Mouse (Mus musculus) heart, adult 8-10 months (tissue): ENCODE measurements around the gene Kcnk6. TPM values are rescaled to one million over a fixed set of nuclear protein-coding genes. Genes with fewer than 3 reads are reported as not detected.

Experiments
- DNase-seq: peaks from one replicate; pipeline ENCODE4 v3.0.0; 2022; ENCODE audit warnings: low spot score
- total RNA-seq, 4 experiments: library from RNA; stranded (reverse); gene quantifications; 2 replicates each; pipeline ENCODE4 v1.2.4; 2022

The Kcnk6 gene
- total RNA-seq: 1 to 10 TPM; 1.5 to 2.3 (median 2.0) TPM

DNA sequence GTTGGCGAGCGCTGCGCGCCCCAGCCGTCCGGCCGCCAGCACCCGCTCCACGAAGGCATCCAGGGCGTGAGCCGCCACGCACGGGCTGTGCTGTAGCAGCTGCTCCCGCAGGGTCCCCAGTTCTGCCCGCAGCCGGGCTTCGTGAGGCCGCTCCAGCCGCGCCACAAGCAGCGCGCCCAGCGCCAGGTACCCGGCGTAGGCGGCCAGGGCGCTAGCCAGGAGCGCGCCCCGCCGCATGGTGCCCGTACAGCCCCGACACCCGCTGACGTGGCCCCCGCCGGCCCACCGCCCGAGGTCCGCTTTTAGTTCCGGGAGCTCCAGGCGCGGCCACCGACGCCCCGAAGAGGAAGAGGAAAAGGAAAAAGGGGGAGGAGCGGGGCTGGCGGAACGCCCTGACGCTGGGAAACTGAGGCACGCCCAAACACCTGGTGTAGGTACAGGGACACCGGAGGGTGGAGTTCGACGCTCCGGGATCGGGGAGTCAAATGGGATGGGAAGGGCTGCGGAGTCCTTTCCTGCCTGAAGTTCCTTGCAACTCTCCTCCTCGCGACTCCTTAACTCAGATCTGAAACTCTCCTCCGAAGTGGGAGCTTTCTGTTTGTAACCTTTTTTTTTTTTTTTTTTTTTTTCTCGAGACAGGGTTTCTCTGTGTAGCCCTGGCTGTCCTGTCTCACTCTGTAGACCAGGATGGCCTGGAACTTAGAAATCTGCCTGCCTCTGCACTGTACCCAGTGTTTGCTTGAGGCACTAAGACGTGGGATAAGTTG lies at the start of gene Kcnk6:
Gene Kcnk6, minus strand, starts transcription at position 269 of the 767 bp plus-strand sequence.
- DNase-seq: peak; percentile 79

DNA sequence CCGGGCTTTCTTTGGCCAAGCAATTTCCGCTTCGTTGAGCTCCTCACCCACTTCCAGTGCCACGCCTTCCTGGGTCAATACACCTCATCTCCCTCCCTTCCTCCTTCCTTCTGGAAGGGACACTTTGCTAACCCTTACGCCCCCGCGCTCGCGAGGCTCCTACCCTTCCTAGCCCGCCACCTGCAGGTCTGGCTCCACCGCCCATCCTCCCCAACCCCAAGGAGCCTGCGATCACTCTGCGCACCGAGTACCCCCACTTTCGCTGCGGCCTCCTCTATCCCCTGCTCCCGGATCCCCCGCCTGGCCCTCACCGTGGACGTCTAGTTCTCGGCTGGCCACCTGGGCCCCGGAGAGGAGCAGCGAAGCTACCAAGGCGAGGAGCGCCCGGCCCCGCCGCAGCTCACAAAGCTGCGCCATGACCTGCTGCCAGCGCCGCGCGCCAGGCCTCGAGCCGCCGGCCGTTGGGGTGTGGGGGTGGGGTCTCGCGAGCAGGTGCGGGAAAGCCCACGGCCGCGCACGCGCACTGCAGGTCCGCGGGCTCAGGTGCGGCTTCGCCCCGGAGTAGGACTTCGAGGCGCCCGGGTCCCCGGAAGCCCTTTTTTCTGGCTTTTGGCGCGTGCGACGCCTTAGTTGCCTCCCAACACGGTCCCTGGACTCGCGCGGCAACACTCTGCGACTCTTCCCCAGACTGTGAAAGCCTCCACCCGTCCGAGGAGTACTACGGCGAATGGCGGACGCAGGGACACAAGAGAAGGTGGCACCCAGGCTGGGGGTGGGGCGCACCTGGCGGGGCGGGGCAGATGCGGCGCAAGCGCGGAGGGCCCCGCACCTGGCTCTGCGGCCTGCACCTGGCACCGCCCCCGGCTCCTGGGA lies 49.1 kb upstream of the Kcnk6 start, which contains the start of gene Spint2:
Gene Spint2, minus strand, starts transcription at position 712 of the 873 bp plus-strand sequence.
- no peak for DNase-seq

DNA sequence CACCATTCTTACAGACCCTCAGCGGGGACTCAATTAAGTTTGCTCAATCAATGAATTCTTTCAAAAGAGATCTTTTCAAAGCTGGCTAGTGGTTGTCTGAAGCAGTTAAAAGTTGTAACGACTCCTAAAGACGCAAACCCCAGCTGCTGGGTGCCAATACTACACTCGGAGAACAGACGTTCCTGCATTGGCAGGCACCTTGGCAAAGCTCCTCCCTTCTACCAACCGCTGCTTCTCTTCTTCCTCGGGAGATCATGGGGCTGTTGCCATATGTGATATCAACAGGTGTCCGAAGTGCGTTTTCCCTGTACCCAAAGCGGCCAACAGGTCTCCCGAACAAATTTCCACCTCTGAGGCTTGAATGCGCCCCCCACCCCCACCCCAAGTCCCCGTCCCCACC lies 48.5 kb upstream of the Kcnk6 start:
- no peak for DNase-seq

DNA sequence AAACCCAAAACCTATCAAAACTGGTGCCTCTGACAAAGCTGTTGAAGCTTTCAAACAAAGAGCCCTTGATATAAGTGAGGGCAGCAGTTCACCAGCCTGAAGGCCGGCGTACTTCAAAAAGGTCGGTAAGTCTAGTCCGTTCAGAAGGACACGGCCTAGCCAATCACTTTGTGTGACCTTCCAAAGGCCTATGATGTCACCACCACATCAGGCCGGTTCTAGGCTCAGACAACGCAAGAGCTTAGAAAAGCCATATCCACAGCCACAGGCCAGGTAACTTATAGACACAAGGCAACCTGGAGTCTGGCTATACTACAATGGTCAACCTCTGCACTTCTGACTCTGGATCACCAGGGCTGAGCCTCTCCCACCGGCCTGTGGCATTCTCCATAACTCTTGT lies 47.6 kb upstream of the Kcnk6 start:
- no peak for DNase-seq

- DNase-seq: no peak
Observed at GRCm38 (mm10) chr7:29279261-29279660, 46.9 kb upstream of the Kcnk6 start.

- no peak for DNase-seq
Observed at GRCm38 (mm10) chr7:29277510-29277909, 45.2 kb upstream of the Kcnk6 start.

DNA sequence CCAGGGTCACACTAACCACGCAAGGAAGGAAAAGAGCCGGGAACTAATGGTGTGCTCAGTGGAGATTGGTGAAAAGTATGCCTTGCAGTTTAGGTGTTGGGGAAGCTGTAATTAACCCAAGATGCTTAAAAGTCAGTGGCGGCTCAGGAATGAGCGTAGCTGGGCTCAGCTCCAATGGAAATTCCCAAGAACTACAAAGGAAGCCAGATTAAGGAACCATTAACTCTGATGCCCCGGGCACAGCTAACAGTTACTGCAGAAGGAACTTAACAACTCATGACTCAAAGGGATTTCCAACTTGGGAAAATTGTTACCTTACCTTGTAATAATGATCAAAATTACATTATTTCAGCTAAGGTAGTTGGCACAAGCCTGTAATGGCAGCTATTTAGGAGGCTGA lies 44.4 kb upstream of the Kcnk6 start:
- no peak for DNase-seq

DNA sequence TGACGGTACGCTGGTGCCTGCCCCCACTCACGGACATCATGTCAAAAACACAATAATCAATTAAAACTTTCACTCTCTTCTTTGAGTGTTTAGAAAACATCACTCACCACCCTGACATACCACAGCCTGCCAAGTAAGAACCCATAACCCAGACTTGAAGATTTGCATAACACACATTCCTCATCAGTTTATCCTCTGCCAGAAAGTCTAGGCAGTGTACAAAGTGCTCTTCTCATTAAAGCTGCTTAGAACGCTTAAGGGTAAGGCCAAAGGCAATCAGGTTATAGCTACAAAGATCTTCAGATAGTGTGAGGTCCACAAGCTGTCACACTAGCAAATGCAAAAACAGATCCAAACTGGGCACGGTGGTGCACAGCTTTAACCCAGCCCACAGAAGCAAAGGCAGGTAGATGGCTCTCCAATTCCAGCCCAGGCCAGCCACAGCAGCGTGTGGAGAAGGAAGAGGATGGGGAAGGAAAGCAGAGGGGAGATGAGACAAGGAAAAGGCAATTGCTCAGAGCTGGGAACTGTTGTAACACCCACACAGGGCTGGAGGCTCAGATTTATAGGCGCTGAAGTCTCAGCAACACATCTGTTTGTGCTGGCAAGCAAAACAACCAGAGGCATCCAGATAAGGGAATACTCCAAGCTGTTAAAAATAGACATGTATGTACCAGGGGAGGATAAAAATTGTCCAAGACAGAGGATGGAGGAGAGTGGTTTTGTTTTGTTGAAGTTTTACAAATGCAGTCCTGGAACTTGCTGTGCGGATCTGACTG lies 39.6 kb upstream of the Kcnk6 start:
- DNase-seq: no peak

GRCm38 (mm10) chr7:29270445-29270844 lies 38.1 kb upstream of the Kcnk6 start:
- DNase-seq: no peak

- no peak for DNase-seq
Observed at GRCm38 (mm10) chr7:29266931-29267330, 34.6 kb upstream of the Kcnk6 start.

DNA sequence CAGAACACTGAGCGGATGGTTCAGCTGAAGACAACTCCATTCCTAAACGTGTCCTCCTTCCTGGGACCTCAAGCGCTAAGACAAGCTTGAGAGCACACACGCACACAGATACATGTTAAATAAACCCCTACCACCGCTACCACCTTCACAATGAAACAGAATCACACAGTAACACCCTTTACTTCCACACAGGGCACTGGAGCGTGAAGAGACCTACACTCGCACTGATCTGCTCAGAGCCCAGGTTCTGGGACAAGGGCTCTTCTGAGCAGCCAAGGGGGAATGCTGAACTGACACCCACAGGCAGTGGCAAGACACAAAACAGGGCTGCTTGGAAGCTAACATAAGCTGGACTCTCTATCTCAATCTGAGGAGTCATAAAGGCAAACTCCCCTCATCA lies 33.3 kb upstream of the Kcnk6 start:
- no peak for DNase-seq

DNA sequence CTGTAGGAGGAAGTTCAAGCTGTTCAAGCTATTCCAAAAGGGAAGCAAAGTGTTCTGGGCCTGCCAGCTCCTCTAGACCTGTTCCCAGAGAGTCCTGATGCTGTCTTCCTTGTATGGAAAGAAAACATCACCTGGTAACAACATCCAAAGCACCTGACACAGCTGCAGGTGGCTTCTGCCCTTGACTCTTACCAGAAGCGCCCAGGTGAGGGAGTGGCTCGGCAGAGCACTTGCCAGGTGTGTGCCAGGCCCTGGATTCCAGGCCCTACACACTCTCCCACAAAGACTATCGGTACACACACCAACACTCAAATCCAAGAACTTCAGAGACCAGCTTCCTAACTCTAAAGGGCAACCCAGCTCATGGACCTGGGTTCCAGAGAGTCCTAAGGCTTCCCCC lies 31.5 kb upstream of the Kcnk6 start:
- no peak for DNase-seq

DNA sequence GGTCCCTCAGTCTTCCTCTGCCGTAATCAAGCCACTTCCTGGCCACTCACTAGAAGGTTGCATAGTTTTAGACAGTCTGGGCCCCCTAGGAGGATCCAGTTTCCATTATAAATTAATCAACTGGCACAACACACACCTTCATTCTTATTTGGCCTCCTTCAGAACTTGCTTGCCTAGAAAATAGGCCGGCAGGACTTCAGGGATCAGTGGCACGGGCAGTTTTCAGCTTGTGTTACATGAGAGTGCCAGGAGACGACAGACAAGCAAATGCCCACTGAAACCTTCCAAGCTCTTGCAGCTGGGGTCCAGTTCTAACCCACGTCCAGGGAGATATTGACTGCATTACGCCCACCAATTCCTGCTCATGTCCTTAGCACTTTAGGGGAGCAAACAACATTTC lies 29.8 kb upstream of the Kcnk6 start:
- DNase-seq: no peak

DNA sequence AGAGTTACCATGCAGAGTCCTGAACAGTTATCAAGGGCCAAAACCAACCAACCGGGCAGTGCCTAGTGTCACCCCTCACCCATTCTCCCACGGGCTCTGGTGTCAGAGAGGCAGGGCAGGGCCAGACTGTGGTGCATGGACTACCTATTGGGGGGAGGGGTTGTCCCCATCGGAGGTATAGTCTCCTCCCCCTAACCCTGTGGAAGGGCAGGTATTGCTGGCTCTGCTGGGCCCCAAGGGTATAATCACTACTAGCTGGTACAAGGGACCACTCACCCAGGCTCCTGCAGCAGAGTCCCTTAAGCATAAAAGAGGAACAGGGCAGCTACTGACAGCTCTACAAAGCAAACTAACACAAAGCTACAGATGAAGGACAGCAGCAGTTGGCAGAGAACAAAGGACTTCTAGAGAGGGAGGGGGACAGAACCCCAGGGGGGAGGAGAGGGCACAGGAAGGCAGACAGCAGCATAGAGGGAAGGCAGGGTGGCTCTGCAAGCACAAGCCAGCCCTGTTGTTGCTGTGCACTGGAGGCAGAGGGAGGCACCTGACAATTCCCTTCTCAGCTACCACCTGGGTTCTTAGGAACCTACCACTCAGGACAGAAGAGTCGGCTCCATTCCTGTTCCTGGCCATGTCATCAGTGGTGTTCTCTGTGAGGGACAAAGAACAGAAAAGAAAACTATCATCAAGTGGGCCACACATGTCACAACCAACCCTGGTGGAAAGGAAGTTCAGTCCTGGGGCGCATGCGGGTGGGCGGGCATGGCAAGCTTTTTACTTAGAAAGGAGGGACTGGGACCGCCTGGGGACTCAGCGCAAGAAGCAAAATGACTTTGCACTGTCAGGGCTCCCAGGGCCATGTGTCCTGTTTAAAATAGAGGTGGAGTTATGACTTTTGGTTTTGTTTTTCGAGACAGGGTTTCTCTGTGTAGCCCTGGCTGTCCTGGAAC lies 27.7 kb upstream of the Kcnk6 start:
- DNase-seq: no peak

DNA sequence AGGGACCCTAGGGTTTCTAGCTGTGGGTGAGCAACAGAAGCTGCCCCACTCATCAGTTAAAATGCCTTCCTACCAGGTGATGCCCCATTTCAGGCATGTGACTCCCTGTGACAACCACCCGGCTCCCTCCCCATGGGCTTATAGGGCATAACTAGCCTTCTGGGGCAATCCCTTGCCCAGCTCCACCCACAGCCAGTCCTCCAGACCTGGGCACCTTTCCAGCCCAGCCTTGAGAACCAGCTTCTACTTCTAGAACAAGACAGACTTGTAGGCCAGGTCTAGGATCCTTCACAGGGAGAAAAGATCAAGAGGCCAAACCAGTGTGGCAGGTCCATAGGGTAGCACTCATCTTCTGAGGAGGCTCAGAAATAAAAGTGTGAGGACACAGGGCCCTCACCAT lies 25.1 kb upstream of the Kcnk6 start:
- DNase-seq: no peak

- DNase-seq: no peak
Observed at GRCm38 (mm10) chr7:29255875-29256274, 23.6 kb upstream of the Kcnk6 start.

DNA sequence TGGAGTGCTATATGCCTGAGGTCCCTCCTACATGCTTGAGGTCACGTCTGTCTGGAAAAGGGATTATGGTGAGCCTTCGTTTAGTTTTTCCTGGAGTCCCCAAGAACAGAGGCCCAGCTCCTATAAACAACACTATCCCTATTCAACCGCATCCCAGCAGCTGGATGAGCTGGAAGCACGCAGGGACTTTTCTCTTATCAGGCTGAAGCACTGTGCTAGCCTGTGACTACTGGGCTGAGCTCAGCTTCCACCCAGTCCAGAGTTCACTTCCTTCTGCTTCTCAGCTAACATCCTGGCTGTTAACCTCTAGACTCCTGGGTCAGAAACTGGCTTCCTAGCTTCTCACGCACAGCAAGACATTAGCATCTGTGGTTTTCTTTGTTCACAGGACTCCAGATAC lies 21.5 kb upstream of the Kcnk6 start:
- DNase-seq: peak; percentile 24

DNA sequence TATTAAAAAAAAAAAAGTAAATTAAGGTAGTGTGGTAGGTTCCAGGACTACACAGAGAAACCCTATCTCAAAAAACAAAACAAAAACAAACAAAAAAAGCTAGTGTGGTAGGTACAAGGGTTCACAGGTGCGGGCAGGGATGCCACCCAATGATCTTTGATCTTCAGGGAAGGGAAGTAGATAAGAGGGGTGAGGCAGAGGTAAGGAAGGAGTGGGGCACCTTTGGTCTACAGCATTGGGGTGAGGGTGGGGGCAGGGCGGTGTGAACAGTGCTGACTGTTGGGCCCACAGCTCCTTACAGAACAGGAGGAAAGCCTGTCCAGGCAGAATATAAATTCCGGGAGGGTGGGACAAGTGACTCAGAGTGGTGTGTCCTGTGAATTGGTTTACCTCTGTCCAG lies 18.9 kb upstream of the Kcnk6 start:
- no peak for DNase-seq

GRCm38 (mm10) chr7:29248261-29248841 lies 16.0 kb upstream of the Kcnk6 start, which contains the start of gene 2200002D01Rik:
Gene 2200002D01Rik (minus strand): TSS chr7:29248466.
- DNase-seq: peak; percentile 43

GRCm38 (mm10) chr7:29247706-29248105 lies 15.4 kb upstream of the Kcnk6 start:
- DNase-seq: no peak
